Mouse (Mus musculus) heart, postnatal 0 days (tissue): ENCODE data around the gene Ttc8. TPM values are rescaled to one million over a fixed set of nuclear protein-coding genes. Genes with fewer than 3 reads are reported as not detected.

ENCODE experiments used
- ATAC-seq: fragments of 200-750 bp; cut with Nextera tagmentation; 2 replicates; pipeline ENCODE4 v1.8.0; 2017; ENCODE audit warnings: low read depth, moderate number of reproducible peaks, moderate library complexity; ENCODE audit not compliant: insufficient read depth
- DNase-seq: peaks from one replicate; pipeline ENCODE4 v3.0.0-alpha.2; 2016; ENCODE audit warnings: low spot score
- H3K27ac ChIP-seq: fragments of 300-500 bp; sonication (generic); 2 replicates; pipeline ENCODE4 v1.5.1; 2014; ENCODE audit warnings: low read depth, mild to moderate bottlenecking
- H3K27me3 ChIP-seq: fragments of 300-500 bp; sonication (generic); 2 replicates; pipeline ENCODE4 v1.6.1; 2014; ENCODE audit warnings: low read length, mixed read lengths; ENCODE audit not compliant: control insufficient read depth, insufficient read depth
- H3K36me3 ChIP-seq: fragments of 300-500 bp; sonication (generic); replicated peaks from 2 replicates; pipeline ENCODE4 v1.6.1; 2014; ENCODE audit warnings: low read length, mixed read lengths; ENCODE audit not compliant: control insufficient read depth, insufficient read depth
- H3K4me1 ChIP-seq: fragments of 300-500 bp; sonication (generic); 2 replicates; pipeline ENCODE4 v1.6.1; 2014; ENCODE audit warnings: antibody characterized with exemption; ENCODE audit not compliant: control insufficient read depth, insufficient read depth
- H3K4me2 ChIP-seq: fragments of 300-500 bp; sonication (generic); 2 replicates; pipeline ENCODE4 v1.6.1; 2014; ENCODE audit warnings: low read depth, mild to moderate bottlenecking, low read length, moderate library complexity
- H3K4me3 ChIP-seq: fragments of 300-500 bp; sonication (generic); 2 replicates; pipeline ENCODE4 v1.5.1; 2014; ENCODE audit warnings: low read depth, low read length
- H3K9ac ChIP-seq: fragments of 300-500 bp; sonication (generic); replicated peaks from 2 replicates; pipeline ENCODE4 v1.6.1; 2014; ENCODE audit warnings: low read depth, low read length, mixed read lengths
- H3K9me3 ChIP-seq: fragments of 300-500 bp; sonication (generic); replicated peaks from 2 replicates; pipeline ENCODE4 v1.6.1; 2016; ENCODE audit warnings: low read length; ENCODE audit not compliant: control insufficient read depth
- CTCF ChIP-seq: IDR thresholded peaks from 2 replicates; pipeline ENCODE4 v1.5.1; 2016; ENCODE audit warnings: antibody characterized with exemption, control low read depth, low read depth
- EP300 ChIP-seq: IDR thresholded peaks from 2 replicates; pipeline ENCODE4 v1.6.1; 2016; ENCODE audit warnings: antibody characterized with exemption, low read depth
- WGBS: fragments of 180-500 bp; shearing (Covaris S2); extraction: QIAGEN DNeasy Blood & Tissue Kit; methylation state at CpG from one replicate; pipeline ENCODE4 v1.1.7; 2014; 5-methylcytosine and 5-hydroxymethylcytosine counted together
- polyA plus RNA-seq: library from polyadenylated mRNA; unstranded; fragments of >200 nt; fragmentation: Nextera tagmentation; extraction: Ambion mirVana; gene quantifications from 2 replicates; pipeline ENCODE4 v1.2.1, GENCODE M21; 2015
- total RNA-seq: library from RNA; depleted of rRNA; stranded (reverse); fragments of >200 nt; gene quantifications from 2 replicates; pipeline ENCODE4 v1.2.3, GENCODE M21; 2014; ENCODE audit warnings: low replicate concordance; rRNA removed

Ttc8 gene
- total and polyA plus RNA-seq, 2 experiments from 2014 or later, result 8.4 to 9.7 TPM

- Histone ChIP-seq H3K9ac (no peak overlapping the region), H3K4me3 (peak overlapping the region; percentile 17), H3K9me3 (no peaks in the 10 kb centered on the region), H3K4me1 (no peaks in the 10 kb centered on the region), H3K36me3 (no peaks in the 10 kb centered on the region), H3K27ac (no peak overlapping the region), H3K27me3 (no peaks in the 10 kb centered on the region), H3K4me2 (peak overlapping the region; percentile 48)
- TF ChIP-seq EP300 (no peak), CTCF (no peak)
- 14% methylated on average over 22 of the region's 22 CpGs for WGBS
- DNase-seq, result no peak
- no peak for ATAC-seq
These were observed 90.9 kb downstream of the Ttc8 start for GRCm38 (mm10) chr12:99011161-99011861.

GRCm38 (mm10) chr12:99015870-99016269, 95.5 kb downstream of the Ttc8 start:
- 87% methylated on average over 4 of the region's 4 CpGs for WGBS
- no peak for TF ChIP-seq CTCF
- no peak for TF ChIP-seq EP300
- no peak for DNase-seq
- ATAC-seq, result no peak
- no peak overlapping the region for H3K4me3 ChIP-seq
- no peaks in the 10 kb centered on the region for H3K9me3 ChIP-seq
- no peaks in the 10 kb centered on the region for H3K4me1 ChIP-seq
- no peak overlapping the region for H3K27ac ChIP-seq
- H3K27me3 ChIP-seq, result no peaks in the 10 kb centered on the region
- H3K9ac ChIP-seq, result no peak overlapping the region
- no peaks in the 10 kb centered on the region for H3K36me3 ChIP-seq
- no peak overlapping the region for H3K4me2 ChIP-seq

- H3K9me3 ChIP-seq, result no peaks in the 10 kb centered on the region
- no peaks in the 10 kb centered on the region for H3K36me3 ChIP-seq
- DNase-seq, result no peak
- no peak overlapping the region for H3K9ac ChIP-seq
- TF ChIP-seq CTCF (no peak), EP300 (no peak)
- ATAC-seq, result no peak
- no peak overlapping the region for H3K4me2 ChIP-seq
- no peaks in the 10 kb centered on the region for H3K4me1 ChIP-seq
- WGBS, result 77% methylated on average over 6 of the region's 6 CpGs
- H3K27me3 ChIP-seq, result no peaks in the 10 kb centered on the region
- H3K27ac ChIP-seq, result no peak overlapping the region
- H3K4me3 ChIP-seq, result no peak overlapping the region
These were observed 104.1 kb downstream of the Ttc8 start for GRCm38 (mm10) chr12:99024430-99024960.

GRCm38 (mm10) chr12:99026291-99026690, 105.9 kb downstream of the Ttc8 start:
- TF ChIP-seq CTCF (no peak), EP300 (no peak)
- ATAC-seq (no peak), DNase-seq (no peak)
- WGBS, result 76% methylated on average over 2 of the region's 2 CpGs
- Histone ChIP-seq H3K9ac (no peak overlapping the region), H3K9me3 (no peaks in the 10 kb centered on the region), H3K36me3 (no peaks in the 10 kb centered on the region), H3K4me3 (no peak overlapping the region), H3K27me3 (no peaks in the 10 kb centered on the region), H3K27ac (no peak overlapping the region), H3K4me1 (no peaks in the 10 kb centered on the region), H3K4me2 (no peak overlapping the region)

GRCm38 (mm10) chr12:99028665-99029064, 108.3 kb downstream of the Ttc8 start:
- no peak for TF ChIP-seq CTCF
- TF ChIP-seq EP300, result no peak
- WGBS, result 49% methylated on average over 5 of the region's 5 CpGs
- no peak overlapping the region for H3K4me2 ChIP-seq
- no peaks in the 10 kb centered on the region for H3K36me3 ChIP-seq
- ATAC-seq, result no peak
- H3K27me3 ChIP-seq, result no peaks in the 10 kb centered on the region
- H3K4me3 ChIP-seq, result no peak overlapping the region
- H3K4me1 ChIP-seq, result no peaks in the 10 kb centered on the region
- H3K9me3 ChIP-seq, result no peaks in the 10 kb centered on the region
- DNase-seq, result no peak
- H3K9ac ChIP-seq, result no peak overlapping the region
- H3K27ac ChIP-seq, result no peak overlapping the region

- H3K27me3 ChIP-seq, result no peaks in the 10 kb centered on the region
- no peaks in the 10 kb centered on the region for H3K9me3 ChIP-seq
- DNase-seq (no peak), ATAC-seq (no peak)
- TF ChIP-seq CTCF (no peak), EP300 (no peak)
- H3K4me2 ChIP-seq, result no peak overlapping the region
- WGBS, result 75% methylated on average over 1 of the region's 1 CpGs
- H3K4me3 ChIP-seq, result no peak overlapping the region
- H3K27ac ChIP-seq, result no peak overlapping the region
- no peak overlapping the region for H3K9ac ChIP-seq
- H3K4me1 ChIP-seq, result no peaks in the 10 kb centered on the region
- no peaks in the 10 kb centered on the region for H3K36me3 ChIP-seq
These were observed 109.6 kb downstream of the Ttc8 start for GRCm38 (mm10) chr12:99030022-99030421.

Other genes with a start within 250 kb of the Ttc8 start
- 8.7 and 16.0 TPM in 2 replicates for gene Ptpn21, start 183.2 kb upstream of the Ttc8 start, total RNA-seq
- gene Ptpn21, start 183.2 kb upstream of the Ttc8 start, polyA plus RNA-seq, result 5.4 and 6.0 TPM in 2 replicates
- gene Zc3h14, start 173.6 kb upstream of the Ttc8 start, total RNA-seq, result 73.1 TPM in 2 replicates
- 64.4 and 64.6 TPM in 2 replicates for gene Zc3h14, start 173.6 kb upstream of the Ttc8 start, polyA plus RNA-seq
- gene Eml5, start 19.1 kb upstream of the Ttc8 start, total RNA-seq, result 4.3 and 9.6 TPM in 2 replicates
- 1.5 TPM in 2 replicates for gene Eml5, start 19.1 kb upstream of the Ttc8 start, polyA plus RNA-seq